Mouse (Mus musculus) midbrain, postnatal 0 days (tissue): ENCODE results near the gene Paqr4. TPM values are rescaled to one million over a fixed set of nuclear protein-coding genes. Genes with fewer than 3 reads are reported as not detected.

Experiments used
- ATAC-seq: fragments of 200-750 bp; cut with Nextera tagmentation; 2 replicates; pipeline ENCODE4 v1.8.0; 2017; ENCODE audit warnings: moderate number of reproducible peaks, mild to moderate bottlenecking, moderate TSS enrichment, moderate library complexity; ENCODE audit not compliant: low FRiP score
- DNase-seq: peaks from one replicate; pipeline ENCODE4 v3.0.0-alpha.2; 2015; ENCODE audit warnings: low spot score
- H3K27ac ChIP-seq: fragments of 300-500 bp; sonication (generic); 2 replicates; pipeline ENCODE4 v1.5.1; 2014; ENCODE audit warnings: low read depth, mild to moderate bottlenecking, low read length, mixed read lengths
- H3K27me3 ChIP-seq: fragments of 300-500 bp; sonication (generic); 2 replicates; pipeline ENCODE4 v1.6.1; 2014; ENCODE audit warnings: low read length, control low read depth, mixed read lengths; ENCODE audit not compliant: insufficient read depth
- H3K36me3 ChIP-seq: fragments of 300-500 bp; sonication (generic); 2 replicates; pipeline ENCODE4 v1.6.1; 2014; ENCODE audit warnings: low read length, control low read depth, mixed read lengths; ENCODE audit not compliant: insufficient read depth
- H3K4me1 ChIP-seq: fragments of 300-500 bp; sonication (generic); 2 replicates; pipeline ENCODE4 v1.6.1; 2014; ENCODE audit warnings: mild to moderate bottlenecking, control low read depth, antibody characterized with exemption, low read length, mixed read lengths; ENCODE audit not compliant: insufficient read depth
- H3K4me2 ChIP-seq: fragments of 300-500 bp; sonication (generic); 2 replicates; pipeline ENCODE4 v1.6.1; 2014; ENCODE audit warnings: low read depth, mild to moderate bottlenecking, low read length, mixed read lengths; ENCODE audit not compliant: poor library complexity, severe bottlenecking
- H3K4me3 ChIP-seq: fragments of 300-500 bp; sonication (generic); 2 replicates; pipeline ENCODE4 v1.5.1; 2014; ENCODE audit warnings: low read depth, mild to moderate bottlenecking, low read length, moderate library complexity
- H3K9ac ChIP-seq: fragments of 300-500 bp; sonication (generic); replicated peaks from 2 replicates; pipeline ENCODE4 v1.6.1; 2014; ENCODE audit warnings: mild to moderate bottlenecking, low read length, moderate library complexity, mixed read lengths; ENCODE audit not compliant: poor library complexity, severe bottlenecking
- H3K9me3 ChIP-seq: fragments of 300-500 bp; sonication (generic); 2 replicates; pipeline ENCODE4 v1.6.1; 2016; ENCODE audit warnings: low read length, control low read depth
- CTCF ChIP-seq: IDR thresholded peaks from 2 replicates; pipeline ENCODE4 v1.5.1; 2016; ENCODE audit warnings: antibody characterized with exemption, mild to moderate bottlenecking
- WGBS: fragments of 180-500 bp; shearing (Covaris S2); extraction: QIAGEN DNeasy Blood & Tissue Kit; methylation state at CpG from one replicate; pipeline ENCODE4 v1.1.7; 2014; 5-methylcytosine and 5-hydroxymethylcytosine counted together
- polyA plus RNA-seq: library from polyadenylated mRNA; unstranded; fragments of >200 nt; fragmentation: Nextera tagmentation; extraction: Ambion mirVana; gene quantifications from 2 replicates; pipeline ENCODE4 v1.2.1, GENCODE M21; 2015
- total RNA-seq: library from RNA; depleted of rRNA; stranded (reverse); fragments of >200 nt; gene quantifications from 2 replicates; pipeline ENCODE4 v1.2.3, GENCODE M21; 2014

Gene Paqr4
- total and polyA plus RNA-seq, 2 experiments from 2014 or later, result 66.0 to 103 TPM

GRCm38 (mm10) chr17:23742941-23743340 lies 2.3 kb upstream of the Paqr4 start:
- peaks cover 10% of the 10 kb centered on the region for H3K4me1 ChIP-seq
- H3K4me2 ChIP-seq, result no peak overlapping the region
- no peak for TF ChIP-seq CTCF
- H3K27ac ChIP-seq, result no peak overlapping the region
- peak overlapping the region; percentile 25; the same call in 1 of the 2 replicates for H3K4me3 ChIP-seq
- no peaks in the 10 kb centered on the region; the same call in 1 of the 2 replicates for H3K36me3 ChIP-seq
- ATAC-seq, result no peak
- no peaks in the 10 kb centered on the region for H3K9me3 ChIP-seq
- 67% methylated on average over 12 of the region's 12 CpGs for WGBS
- peaks cover 42% of the 10 kb centered on the region for H3K27me3 ChIP-seq
- DNase-seq, result no peak
- no peak overlapping the region for H3K9ac ChIP-seq

- Histone ChIP-seq H3K4me2 (peak overlapping the region; percentile 23), H3K4me1 (peaks cover 11% of the 10 kb centered on the region), H3K4me3 (peak overlapping the region; percentile 25), H3K27ac (no peak overlapping the region), H3K27me3 (peaks cover 42% of the 10 kb centered on the region), H3K36me3 (peaks cover 5% of the 10 kb centered on the region), H3K9me3 (no peaks in the 10 kb centered on the region), H3K9ac (no peak overlapping the region)
- DNase-seq (no peak), ATAC-seq (no peak)
- no peak for TF ChIP-seq CTCF
- WGBS, result 8% methylated on average over 44 of the region's 44 CpGs
Observed at GRCm38 (mm10) chr17:23742210-23742793, 1.6 kb upstream of the Paqr4 start.

GRCm38 (mm10) chr17:23741359-23742209 lies 917 bp upstream of the Paqr4 start:
- WGBS, result 48% methylated on average over 38 of the region's 38 CpGs

GRCm38 (mm10) chr17:23740136-23740584 lies 507 bp downstream of the Paqr4 start:
- no peak for TF ChIP-seq CTCF
- WGBS, result under 1% methylated on average over 37 of the region's 46 CpGs

More at GRCm38 (mm10) chr17:23741359-23742209, 917 bp upstream of the Paqr4 start:
- Histone ChIP-seq H3K36me3 (peaks cover 10% of the 10 kb centered on the region), H3K27ac (no peak overlapping the region), H3K9me3 (no peaks in the 10 kb centered on the region), H3K4me3 (peak overlapping the region; percentile 25; the same call in 1 of the 2 replicates), H3K4me1 (peaks cover 11% of the 10 kb centered on the region), H3K4me2 (no peak overlapping the region), H3K27me3 (peaks cover 39% of the 10 kb centered on the region), H3K9ac (no peak overlapping the region)
- ATAC-seq (no peak), DNase-seq (no peak)
- TF ChIP-seq CTCF, result no peak

GRCm38 (mm10) chr17:23739202-23740135 lies 1.2 kb downstream of the Paqr4 start:
- WGBS, result under 1% methylated on average over 48 of the region's 48 CpGs
- DNase-seq, result peak; percentile 74

More at GRCm38 (mm10) chr17:23740136-23740584, 507 bp downstream of the Paqr4 start:
- peak overlapping the region; percentile 77 for H3K9ac ChIP-seq
- peaks cover 36% of the 10 kb centered on the region for H3K27me3 ChIP-seq
- ATAC-seq (peak; percentile 84), DNase-seq (peak; percentile 93)
- H3K27ac ChIP-seq, result peak overlapping the region; percentile 74
- H3K9me3 ChIP-seq, result no peaks in the 10 kb centered on the region
- H3K4me2 ChIP-seq, result peak overlapping the region; percentile 93
- H3K4me3 ChIP-seq, result peak overlapping the region; percentile 80
- peaks cover 9% of the 10 kb centered on the region for H3K4me1 ChIP-seq
- peaks cover 20% of the 10 kb centered on the region for H3K36me3 ChIP-seq

More at GRCm38 (mm10) chr17:23739202-23740135, 1.2 kb downstream of the Paqr4 start:
- Histone ChIP-seq H3K4me2 (peak overlapping the region; percentile 93), H3K27ac (peak overlapping the region; percentile 74), H3K9ac (peak overlapping the region; percentile 77), H3K9me3 (no peaks in the 10 kb centered on the region), H3K36me3 (peaks cover 20% of the 10 kb centered on the region), H3K4me1 (peaks cover 7% of the 10 kb centered on the region; the same call in 1 of the 2 replicates), H3K27me3 (peaks cover 31% of the 10 kb centered on the region), H3K4me3 (peak overlapping the region; percentile 80)
- no peak for TF ChIP-seq CTCF
- ATAC-seq, result peak; percentile 48
